Mouse (Mus musculus): ENCODE results near the gene Gm10644. TPM values are rescaled to one million over a fixed set of nuclear protein-coding genes. Genes with fewer than 3 reads are reported as not detected.
"Not testable (repeated sequence)": the region's sequence is repeated elsewhere in the genome, so short reads cannot be mapped to it uniquely, and the experiment has no call there.

Gm10644 gene
- total RNA-seq (2015) = not detected in 2 replicates
- total RNA-seq (2017) = 0.46 TPM in 1 of 2 replicates, not detected in the other

- ATAC-seq (replicated peaks; ENCODE audit: poor library complexity) = peak; percentile 88
Observed at GRCm38 (mm10) chr8:83955106-83955957, at the start of gene Gm10644, which contains the start of gene Asf1b. TSS of gene Gm10644 (minus strand) at chr8:83955205. TSS of gene Asf1b (plus strand) at chr8:83955507.

- peak; percentile 99 for ATAC-seq (replicated peaks; ENCODE audit: poor library complexity)
Observed at GRCm38 (mm10) chr8:84004533-84005201, 49.7 kb upstream of the Gm10644 start.

- no peak for ATAC-seq (replicated peaks; ENCODE audit: poor library complexity)
Observed at GRCm38 (mm10) chr8:84003612-84004246, 48.7 kb upstream of the Gm10644 start.

GRCm38 (mm10) chr8:84002957-84003611 lies 48.1 kb upstream of the Gm10644 start:
- ATAC-seq (replicated peaks; ENCODE audit: poor library complexity) = no peak

- ATAC-seq (replicated peaks; ENCODE audit: poor library complexity) = no peak
Observed at GRCm38 (mm10) chr8:84001281-84002000, 46.4 kb upstream of the Gm10644 start, which contains the start of gene 1700067K01Rik. TSS of gene 1700067K01Rik (plus strand) at chr8:84001502.

GRCm38 (mm10) chr8:83999825-84000224 lies 44.8 kb upstream of the Gm10644 start:
- no peak for ATAC-seq (replicated peaks; ENCODE audit: poor library complexity)

GRCm38 (mm10) chr8:83999057-83999705 lies 44.2 kb upstream of the Gm10644 start:
- no peak for ATAC-seq (replicated peaks; ENCODE audit: poor library complexity)

- ATAC-seq (replicated peaks; ENCODE audit: poor library complexity) = peak; percentile 35
Observed at GRCm38 (mm10) chr8:83998231-83999056, 43.4 kb upstream of the Gm10644 start.

- no peak for ATAC-seq (replicated peaks; ENCODE audit: poor library complexity)
Observed at GRCm38 (mm10) chr8:83997511-83998141, 42.6 kb upstream of the Gm10644 start, which contains the start of gene Samd1. TSS of gene Samd1 (plus strand) at chr8:83997672.

- ATAC-seq (replicated peaks; ENCODE audit: poor library complexity) = peak; percentile 74
Observed at GRCm38 (mm10) chr8:83996567-83997505, 41.8 kb upstream of the Gm10644 start.

- ATAC-seq (replicated peaks; ENCODE audit: poor library complexity) = no peak
Observed at GRCm38 (mm10) chr8:83995973-83996372, 41.0 kb upstream of the Gm10644 start.

- ATAC-seq (replicated peaks; ENCODE audit: poor library complexity) = no peak
Observed at GRCm38 (mm10) chr8:83994030-83994429, 39.0 kb upstream of the Gm10644 start.

- ATAC-seq (replicated peaks; ENCODE audit: poor library complexity) = 0 out of 2 replicates have a peak, but pooled peaks have one; percentile 11
Observed at GRCm38 (mm10) chr8:83992488-83992887, 37.5 kb upstream of the Gm10644 start.

- no peak for ATAC-seq (replicated peaks; ENCODE audit: poor library complexity)
Observed at GRCm38 (mm10) chr8:83990170-83990569, 35.2 kb upstream of the Gm10644 start.

GRCm38 (mm10) chr8:83989243-83989642 lies 34.2 kb upstream of the Gm10644 start:
- ATAC-seq (replicated peaks; ENCODE audit: poor library complexity) = peak; percentile 81

GRCm38 (mm10) chr8:83983222-83983621 lies 28.2 kb upstream of the Gm10644 start:
- ATAC-seq (replicated peaks; ENCODE audit: poor library complexity) = not testable (repeated sequence)

- peak; percentile 89 for ATAC-seq (replicated peaks; ENCODE audit: poor library complexity)
Observed at GRCm38 (mm10) chr8:83982449-83982848, 27.4 kb upstream of the Gm10644 start.
